Mouse (Mus musculus) lung, embryonic 14.5 days (tissue): ENCODE data around the gene Mdn1. TPM values are rescaled to one million over a fixed set of nuclear protein-coding genes. Genes with fewer than 3 reads are reported as not detected.
A peak's percentile ranks its signal among the peaks of the same experiment; 100 is the strongest.

ENCODE experiments used
- ATAC-seq: fragments of 200-750 bp; cut with Nextera tagmentation; 2 replicates; pipeline ENCODE4 v1.8.0; 2017; ENCODE audit warnings: mild to moderate bottlenecking, moderate TSS enrichment, moderate library complexity; ENCODE audit not compliant: insufficient read depth
- DNase-seq: peaks from one replicate; pipeline ENCODE4 v3.0.0-alpha.2; 2015
- H3K27ac ChIP-seq: fragments of 300-500 bp; sonication (generic); 2 replicates; pipeline ENCODE4 v1.5.1; 2014; ENCODE audit warnings: low read depth, mild to moderate bottlenecking, moderate library complexity
- H3K27me3 ChIP-seq: fragments of 300-500 bp; sonication (generic); 2 replicates; pipeline ENCODE4 v1.6.1; 2014; ENCODE audit warnings: low read length, control low read depth; ENCODE audit not compliant: insufficient read depth
- H3K36me3 ChIP-seq: fragments of 300-500 bp; sonication (generic); 2 replicates; pipeline ENCODE4 v1.6.1; 2014; ENCODE audit warnings: control low read depth; ENCODE audit not compliant: insufficient read depth
- H3K4me1 ChIP-seq: fragments of 300-500 bp; sonication (generic); 2 replicates; pipeline ENCODE4 v1.6.1; 2014; ENCODE audit warnings: antibody characterized with exemption, control low read depth; ENCODE audit not compliant: insufficient read depth
- H3K4me2 ChIP-seq: fragments of 300-500 bp; sonication (generic); 2 replicates; pipeline ENCODE4 v1.6.1; 2014; ENCODE audit warnings: mild to moderate bottlenecking
- H3K4me3 ChIP-seq: fragments of 300-500 bp; sonication (generic); 2 replicates; pipeline ENCODE4 v1.5.1; 2014; ENCODE audit warnings: low read depth, low read length
- H3K9ac ChIP-seq: fragments of 300-500 bp; sonication (generic); 2 replicates; pipeline ENCODE4 v1.6.1; 2014
- H3K9me3 ChIP-seq: fragments of 300-500 bp; sonication (generic); 2 replicates; pipeline ENCODE4 v1.6.1; 2016; ENCODE audit warnings: low read depth, low read length, control low read depth
- CTCF ChIP-seq: IDR thresholded peaks from 2 replicates; pipeline ENCODE4 v1.5.1; 2016; ENCODE audit warnings: antibody characterized with exemption, low read depth
- WGBS: fragments of 180-500 bp; shearing (Covaris S2); extraction: QIAGEN DNeasy Blood & Tissue Kit; methylation state at CpG from one replicate; pipeline ENCODE4 v1.1.7; 2014; 5-methylcytosine and 5-hydroxymethylcytosine counted together
- polyA plus RNA-seq: library from polyadenylated mRNA; unstranded; fragments of >200 nt; fragmentation: Nextera tagmentation; extraction: Ambion mirVana; gene quantifications from 2 replicates; pipeline ENCODE4 v1.2.1, GENCODE M21; 2014

The Mdn1 gene
- polyA plus RNA-seq = 19.5 and 25.1 TPM in 2 replicates

DNA sequence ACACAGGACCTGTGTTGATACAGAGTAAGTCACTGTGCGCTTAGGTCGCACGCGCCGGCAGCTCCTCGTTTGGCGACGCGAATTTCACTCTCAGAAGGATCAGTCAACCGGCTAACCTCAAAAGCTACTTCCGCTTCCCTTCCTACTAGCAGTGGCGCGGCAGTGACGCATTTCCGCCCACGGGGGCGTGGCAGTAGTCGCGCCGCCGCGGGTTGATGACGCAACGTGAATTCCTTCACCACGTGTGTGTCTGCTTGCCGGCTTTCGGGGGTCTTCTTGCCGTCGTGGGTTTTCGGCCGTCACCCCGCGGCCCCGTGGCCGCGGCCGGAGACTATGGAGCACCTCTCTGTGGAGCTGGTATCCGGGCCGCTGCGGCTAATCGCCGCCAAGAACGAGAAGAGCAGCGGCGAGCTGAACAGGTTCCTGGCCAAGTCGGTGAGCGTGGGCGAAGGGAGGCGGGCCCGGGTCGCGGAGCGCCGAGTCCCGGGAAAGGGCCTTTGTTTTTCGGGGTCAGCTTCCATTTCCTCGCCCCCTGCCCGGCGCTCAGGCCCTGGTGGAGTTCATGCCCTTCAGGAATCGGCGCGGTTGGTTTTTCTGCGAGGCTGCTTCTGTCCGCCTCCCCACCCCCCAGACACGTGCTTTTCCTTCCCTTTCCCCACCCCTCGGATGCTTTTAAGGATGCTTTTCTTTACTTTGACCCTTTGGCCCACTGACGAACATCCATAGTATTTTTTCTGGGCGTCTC is at the start of gene Mdn1:
Gene Mdn1 (plus strand): TSS at position 202 of the 745 bp plus-strand sequence.
- ATAC-seq (peak; percentile 92), DNase-seq (peak; percentile 98)
- Histone ChIP-seq H3K9me3 (no peaks in the 10 kb centered on the region), H3K4me3 (peak within 1 kb of the TSS; percentile 79), H3K9ac (peak within 1 kb of the TSS; percentile 58), H3K4me1 (no peaks in the 10 kb centered on the region), H3K4me2 (peak within 1 kb of the TSS; percentile 60), H3K27me3 (no peaks in the 10 kb centered on the region), H3K27ac (peak within 1 kb of the TSS; percentile 63), H3K36me3 (peaks cover 12% of the 10 kb centered on the region)
- WGBS = under 1% methylated on average over 68 of the region's 68 CpGs
- TF ChIP-seq CTCF = no peak

DNA sequence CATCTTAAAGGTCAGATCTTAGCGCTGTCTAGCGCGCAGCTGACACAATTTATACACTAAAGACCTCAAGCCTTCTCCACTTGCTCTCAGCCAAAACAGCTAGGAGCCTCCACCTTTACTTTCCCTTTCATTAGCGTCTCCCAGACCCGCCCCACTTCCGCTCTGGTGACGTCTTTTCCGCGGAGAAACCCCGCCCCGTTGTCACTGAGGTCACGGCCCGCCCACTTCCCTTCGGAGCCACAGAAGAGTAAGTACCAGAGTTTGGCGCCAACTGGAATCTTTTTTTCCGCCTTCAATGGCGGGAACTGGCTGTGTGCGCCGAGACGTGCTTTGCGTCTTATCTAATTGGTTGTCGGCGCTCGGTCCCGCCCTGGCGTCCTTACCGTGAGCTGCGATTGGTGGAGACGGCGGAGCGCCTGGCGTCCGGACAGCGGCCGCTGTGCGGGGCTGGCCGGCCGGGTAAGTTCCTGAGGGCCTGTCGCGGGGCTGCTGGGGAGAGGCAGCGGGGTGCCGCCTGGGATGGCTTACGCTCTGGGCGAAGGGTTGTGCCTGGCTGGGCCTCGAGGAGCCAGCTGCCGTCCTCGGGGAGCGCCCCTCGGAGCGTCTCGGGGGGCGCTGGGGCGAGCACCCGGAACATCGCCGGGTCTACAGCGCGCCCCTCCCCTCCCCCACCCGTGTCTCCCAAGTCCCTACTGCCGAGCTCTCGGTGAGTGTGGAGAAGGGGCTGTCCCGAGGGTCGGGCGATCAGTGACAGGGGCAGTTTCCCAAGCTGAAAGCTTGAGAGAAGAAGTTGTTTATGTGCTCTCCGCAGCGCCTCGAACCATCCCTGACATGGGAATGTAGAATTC is 41.7 kb upstream of the Mdn1 start, which contains the start of gene Casp8ap2:
Gene Casp8ap2 (plus strand): TSS at position 418 of the 848 bp plus-strand sequence.
- H3K36me3 ChIP-seq = peaks cover 17% of the 10 kb centered on the region
- H3K4me1 ChIP-seq = no peaks in the 10 kb centered on the region
- peak within 1 kb of the TSS; percentile 94 for H3K4me3 ChIP-seq
- H3K4me2 ChIP-seq = peak within 1 kb of the TSS; percentile 79
- no peaks in the 10 kb centered on the region for H3K27me3 ChIP-seq
- H3K9ac ChIP-seq = peak within 1 kb of the TSS; percentile 88
- TF ChIP-seq CTCF = no peak
- under 1% methylated on average over 67 of the region's 67 CpGs for WGBS
- DNase-seq (peak; percentile 100), ATAC-seq (peak; percentile 100)
- no peaks in the 10 kb centered on the region for H3K9me3 ChIP-seq
- peak within 1 kb of the TSS; percentile 83 for H3K27ac ChIP-seq

DNA sequence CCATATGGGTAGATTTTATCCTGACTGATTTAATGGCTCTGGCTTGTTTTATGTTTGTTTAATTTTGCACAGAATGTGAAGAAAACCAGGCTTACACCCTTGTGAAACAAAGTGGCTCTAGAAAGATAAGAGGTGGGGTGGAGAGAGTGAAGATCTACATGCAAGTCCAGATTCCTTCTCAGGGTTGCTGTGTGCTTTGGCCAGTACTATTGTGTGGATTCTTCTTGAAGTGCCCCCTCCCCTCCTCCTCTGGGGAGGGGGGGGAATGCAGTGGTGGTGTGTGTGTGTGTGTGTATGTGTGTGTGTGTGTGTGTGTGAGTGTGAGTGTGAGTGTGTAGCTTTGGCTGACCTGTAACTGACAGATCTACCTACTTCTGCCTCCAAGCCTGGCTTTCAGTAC is 35.3 kb upstream of the Mdn1 start:
- DNase-seq (no peak), ATAC-seq (no peak)
- Histone ChIP-seq H3K4me3 (no peak overlapping the region), H3K27ac (no peak overlapping the region), H3K9ac (no peak overlapping the region), H3K9me3 (no peaks in the 10 kb centered on the region), H3K36me3 (peaks cover 28% of the 10 kb centered on the region), H3K4me1 (no peaks in the 10 kb centered on the region), H3K27me3 (no peaks in the 10 kb centered on the region), H3K4me2 (no peak overlapping the region)
- no peak for TF ChIP-seq CTCF

DNA sequence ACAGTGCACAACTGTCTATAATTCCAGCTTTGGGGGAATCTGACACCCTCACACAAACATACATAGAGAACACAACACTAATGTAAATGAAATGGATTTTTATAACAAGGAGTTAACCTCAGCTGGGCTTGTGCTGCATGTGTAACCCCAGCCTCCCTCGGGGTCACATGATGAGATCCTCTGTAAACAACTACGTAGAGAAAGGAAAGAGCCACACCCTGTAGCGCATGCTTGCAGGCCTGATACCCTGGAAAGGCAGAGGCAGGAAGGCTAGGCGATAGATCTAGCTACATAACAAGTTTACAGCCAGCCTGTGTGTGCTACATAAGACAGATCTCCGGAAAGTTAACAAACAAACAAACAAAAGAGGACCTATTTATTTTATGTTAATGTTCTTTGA is 5.2 kb upstream of the Mdn1 start:
- Histone ChIP-seq H3K36me3 (peaks cover 35% of the 10 kb centered on the region), H3K27me3 (no peaks in the 10 kb centered on the region), H3K9ac (no peak overlapping the region), H3K27ac (no peak overlapping the region), H3K4me3 (no peak overlapping the region), H3K4me1 (no peaks in the 10 kb centered on the region), H3K4me2 (no peak overlapping the region), H3K9me3 (no peaks in the 10 kb centered on the region)
- DNase-seq = no peak
- no peak for ATAC-seq
- no peak for TF ChIP-seq CTCF
- WGBS = 66% methylated on average over 5 of the region's 5 CpGs

DNA sequence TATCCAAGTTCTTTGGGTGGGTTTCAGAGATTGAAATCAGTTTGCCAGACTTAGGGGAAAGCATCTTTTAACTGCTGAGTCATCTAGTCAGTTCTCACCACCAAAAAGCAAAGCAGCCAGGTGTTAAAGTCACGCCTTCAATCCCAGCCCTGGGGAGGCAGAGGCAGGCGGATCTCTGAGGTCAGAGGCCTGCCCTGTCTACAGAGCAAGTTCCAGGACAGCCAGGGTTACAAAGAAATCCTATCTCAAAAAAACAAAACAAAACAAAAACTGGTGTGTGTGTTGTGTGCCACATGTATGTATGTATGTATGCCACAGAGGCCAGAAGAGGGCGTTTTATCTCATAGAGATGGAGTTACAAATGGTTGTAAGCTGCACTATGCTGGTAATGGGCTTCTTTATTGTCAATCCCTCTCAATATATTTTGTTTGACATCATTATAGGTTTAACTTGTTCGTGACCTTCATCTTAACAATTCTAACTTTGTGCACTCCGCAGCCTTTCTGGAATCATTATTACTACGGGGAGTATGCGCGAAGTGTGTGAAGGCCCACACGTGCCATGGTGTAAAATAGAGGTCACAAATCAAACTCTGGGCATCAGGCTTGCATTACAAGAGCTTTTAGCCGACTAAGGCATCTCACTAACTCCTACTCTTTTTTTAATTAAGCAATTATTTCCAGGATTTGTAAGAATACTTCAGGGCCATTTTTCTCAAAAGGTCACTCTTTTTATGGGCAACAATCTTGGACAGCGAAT is 594 bp upstream of the Mdn1 start:
- Histone ChIP-seq H3K9me3 (no peaks in the 10 kb centered on the region), H3K27ac (peak overlapping the region; percentile 63), H3K4me3 (peak overlapping the region; percentile 79), H3K9ac (peak overlapping the region; percentile 58), H3K4me2 (peak overlapping the region; percentile 60), H3K4me1 (no peaks in the 10 kb centered on the region), H3K36me3 (peaks cover 13% of the 10 kb centered on the region), H3K27me3 (no peaks in the 10 kb centered on the region)
- peak; percentile 26; the same call in 1 of the 2 replicates for ATAC-seq
- WGBS = 56% methylated on average over 11 of the region's 11 CpGs
- TF ChIP-seq CTCF = peak; percentile 16; the same call in 1 of the 2 replicates
- peak; percentile 17 for DNase-seq

DNA sequence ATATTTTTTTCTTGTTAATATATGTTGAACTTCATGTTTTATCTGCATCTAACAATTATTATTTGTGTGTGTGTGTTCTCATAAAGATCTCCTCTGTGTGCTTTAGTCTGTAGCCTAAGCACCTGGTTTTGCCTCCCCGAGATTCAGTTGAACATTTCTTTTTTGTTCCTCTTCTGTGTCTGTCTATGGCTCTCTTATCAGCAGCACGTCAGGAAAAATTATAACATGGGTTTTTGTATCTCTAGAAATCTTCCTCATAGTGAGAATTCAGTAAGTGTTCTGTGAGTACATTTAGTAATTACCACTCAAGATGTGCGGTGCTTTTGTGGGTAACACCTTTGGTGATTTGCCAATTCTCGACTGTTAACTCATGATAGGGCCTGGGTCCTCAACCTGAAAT is 8.9 kb downstream of the Mdn1 start:
- H3K4me2 ChIP-seq = no peak overlapping the region
- peaks cover 56% of the 10 kb centered on the region for H3K36me3 ChIP-seq
- H3K4me3 ChIP-seq = no peak overlapping the region
- H3K9ac ChIP-seq = no peak overlapping the region
- H3K27ac ChIP-seq = no peak overlapping the region
- no peak for ATAC-seq
- 84% methylated on average over 4 of the region's 4 CpGs for WGBS
- no peaks in the 10 kb centered on the region for H3K9me3 ChIP-seq
- no peak for DNase-seq
- H3K4me1 ChIP-seq = no peaks in the 10 kb centered on the region
- no peak for TF ChIP-seq CTCF
- no peaks in the 10 kb centered on the region for H3K27me3 ChIP-seq
